Mouse (Mus musculus): ENCODE results near the gene Zzef1. TPM values are rescaled to one million over a fixed set of nuclear protein-coding genes. Genes with fewer than 3 reads are reported as not detected.

Zzef1 gene
- polyA plus RNA-seq, 1 experiment from 2014 or later = 9.8 TPM

DNA sequence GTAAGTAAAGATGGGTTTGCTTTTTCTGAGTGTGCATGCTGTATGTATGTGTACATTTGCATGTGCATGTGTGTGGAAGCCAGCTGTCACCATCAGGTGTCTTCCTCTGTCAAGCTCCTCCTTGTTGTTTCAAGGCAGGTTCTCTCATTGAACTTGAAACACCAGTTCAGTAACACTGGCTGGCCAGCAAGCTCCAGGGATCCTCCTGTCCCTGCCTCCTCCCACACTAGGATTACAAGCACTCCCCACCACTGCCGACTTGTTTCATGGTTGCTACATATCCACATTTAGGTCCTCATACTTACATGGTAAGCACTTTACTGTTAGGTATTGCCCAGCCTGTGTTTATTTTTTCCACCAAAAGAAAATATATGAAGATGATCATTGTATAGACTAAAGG is 96.6 kb downstream of the Zzef1 start:
- Histone ChIP-seq H3K4me3 (ENCODE audit: control insufficient read depth in 1 of 2, insufficient read depth in 1 of 2, low read depth in 1 of 2, low read length in 2 of 2) (no peak overlapping the region), H3K36me3 (ENCODE audit: control insufficient read depth, insufficient read depth, low read length) (peaks cover 74% of the 10 kb centered on the region), H3K4me1 (ENCODE audit: control insufficient read depth in 2 of 2, insufficient read depth in 2 of 2, low read length in 2 of 2) (no peaks in the 10 kb centered on the region), H3K27ac (replicated peaks in 1 of 2; ENCODE audit: control insufficient read depth in 1 of 2, insufficient read depth in 1 of 2, low read depth in 2 of 2, low read length in 2 of 2) (no peak overlapping the region), H3K4me2 (ENCODE audit: low read length) (no peak overlapping the region), H3K9me3 (ENCODE audit: control insufficient read depth, low read length) (no peaks in the 10 kb centered on the region), H3K9ac (ENCODE audit: low read length) (no peak overlapping the region), H3K27me3 (ENCODE audit: control insufficient read depth, insufficient read depth, low read length) (no peaks in the 10 kb centered on the region)
- WGBS = 71% methylated on average over 1 of the region's 1 CpGs
- no peak for ATAC-seq (ENCODE audit: insufficient number of reproducible peaks, insufficient read depth, low FRiP score, low read depth)

DNA sequence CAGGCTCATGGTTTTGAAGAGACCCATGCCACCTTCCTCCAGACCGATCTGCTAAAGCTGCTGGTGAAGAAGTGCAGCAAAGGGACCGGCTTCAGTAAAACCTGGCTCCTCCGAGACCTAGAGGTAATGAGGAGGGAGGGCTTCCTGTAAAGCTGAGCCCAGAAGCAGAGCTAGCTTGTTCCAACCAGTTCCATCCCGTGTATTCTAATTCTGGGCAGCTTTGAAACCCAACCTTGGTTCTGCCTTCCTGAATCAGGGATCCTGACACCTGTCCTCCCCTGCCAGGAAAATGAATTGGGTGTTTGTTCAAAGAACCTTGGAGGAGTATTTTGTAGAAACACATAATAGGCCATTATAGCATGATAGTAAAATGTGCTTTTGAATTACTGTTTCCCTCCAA is 112.4 kb downstream of the Zzef1 start:
- Histone ChIP-seq H3K4me2 (ENCODE audit: low read length) (no peak overlapping the region), H3K27me3 (ENCODE audit: control insufficient read depth, insufficient read depth, low read length) (no peaks in the 10 kb centered on the region), H3K4me1 (ENCODE audit: control insufficient read depth in 2 of 2, insufficient read depth in 2 of 2, low read length in 2 of 2) (no peaks in the 10 kb centered on the region), H3K9ac (ENCODE audit: low read length) (no peak overlapping the region), H3K4me3 (ENCODE audit: control insufficient read depth in 1 of 2, insufficient read depth in 1 of 2, low read depth in 1 of 2, low read length in 2 of 2) (no peak overlapping the region), H3K9me3 (ENCODE audit: control insufficient read depth, low read length) (no peaks in the 10 kb centered on the region), H3K27ac (replicated peaks in 1 of 2; ENCODE audit: control insufficient read depth in 1 of 2, insufficient read depth in 1 of 2, low read depth in 2 of 2, low read length in 2 of 2) (no peak overlapping the region), H3K36me3 (ENCODE audit: control insufficient read depth, insufficient read depth, low read length) (peaks cover 81% of the 10 kb centered on the region)
- 82% methylated on average over 4 of the region's 4 CpGs for WGBS
- no peak for ATAC-seq (ENCODE audit: insufficient number of reproducible peaks, insufficient read depth, low FRiP score, low read depth)

DNA sequence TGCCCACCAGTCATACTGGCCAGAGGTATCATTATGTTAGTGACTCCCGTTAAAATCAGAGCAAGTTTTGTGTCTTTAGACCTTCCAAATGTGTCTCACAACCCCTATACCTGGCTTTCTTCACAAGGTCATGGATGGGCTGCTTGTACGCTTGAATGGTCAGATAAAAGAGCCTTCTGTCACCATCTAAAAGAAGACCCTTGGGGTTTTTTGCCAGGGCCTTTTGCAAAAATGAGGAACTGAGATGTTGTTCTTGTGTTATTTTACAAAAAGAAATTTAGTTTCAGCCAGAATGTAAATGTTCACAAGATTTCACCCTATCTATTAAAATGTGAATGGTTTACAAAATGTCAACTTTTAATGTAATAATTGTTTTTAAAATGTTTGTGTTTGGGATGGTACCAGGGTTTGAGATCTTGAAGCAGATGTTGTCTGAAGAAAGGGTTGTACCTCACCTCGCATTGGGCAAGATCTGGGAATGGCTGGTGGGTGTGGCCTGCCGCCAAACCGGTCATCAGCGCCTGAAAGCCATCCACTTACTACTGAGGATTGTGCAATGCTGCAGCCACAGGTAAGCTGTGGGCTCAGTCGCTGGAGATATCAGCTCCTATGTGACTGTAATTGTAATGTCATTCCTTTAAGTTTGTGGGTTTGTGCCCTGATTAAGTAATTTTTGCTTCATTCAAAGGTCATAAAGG is 121.4 kb downstream of the Zzef1 start:
- no peak overlapping the region for H3K4me3 ChIP-seq (ENCODE audit: control insufficient read depth in 1 of 2, insufficient read depth in 1 of 2, low read depth in 1 of 2, low read length in 2 of 2)
- peaks cover 94% of the 10 kb centered on the region for H3K36me3 ChIP-seq (ENCODE audit: control insufficient read depth, insufficient read depth, low read length)
- no peak for ATAC-seq (ENCODE audit: insufficient number of reproducible peaks, insufficient read depth, low FRiP score, low read depth)
- H3K4me1 ChIP-seq (ENCODE audit: control insufficient read depth in 2 of 2, insufficient read depth in 2 of 2, low read length in 2 of 2) = no peaks in the 10 kb centered on the region
- H3K9me3 ChIP-seq (ENCODE audit: control insufficient read depth, low read length) = no peaks in the 10 kb centered on the region
- 76% methylated on average over 7 of the region's 7 CpGs for WGBS
- H3K9ac ChIP-seq (ENCODE audit: low read length) = no peak overlapping the region
- H3K27me3 ChIP-seq (ENCODE audit: control insufficient read depth, insufficient read depth, low read length) = no peaks in the 10 kb centered on the region
- no peak overlapping the region for H3K27ac ChIP-seq (replicated peaks in 1 of 2; ENCODE audit: control insufficient read depth in 1 of 2, insufficient read depth in 1 of 2, low read depth in 2 of 2, low read length in 2 of 2)
- no peak overlapping the region for H3K4me2 ChIP-seq (ENCODE audit: low read length)

DNA sequence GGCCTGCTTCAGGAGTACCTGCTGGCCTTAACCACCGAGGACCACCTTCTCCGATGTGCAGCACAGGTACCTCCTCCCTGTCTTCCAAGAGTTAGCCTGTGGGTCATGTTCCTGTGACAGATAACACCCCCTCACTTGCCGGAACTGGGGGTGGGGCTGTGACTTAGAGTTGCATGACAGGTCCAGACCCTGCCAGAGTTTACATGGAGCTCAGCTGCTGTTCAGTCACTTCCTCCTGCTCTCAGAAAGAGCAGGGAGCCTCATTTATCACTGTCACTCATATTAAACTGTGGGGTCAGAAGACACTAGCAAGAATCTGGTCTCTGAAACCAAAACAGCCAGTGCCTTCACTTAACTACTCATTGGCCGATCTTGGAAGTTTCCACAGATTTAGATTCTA is 127.1 kb downstream of the Zzef1 start:
- Histone ChIP-seq H3K27ac (replicated peaks in 1 of 2; ENCODE audit: control insufficient read depth in 1 of 2, insufficient read depth in 1 of 2, low read depth in 2 of 2, low read length in 2 of 2) (no peak overlapping the region), H3K9me3 (ENCODE audit: control insufficient read depth, low read length) (no peaks in the 10 kb centered on the region), H3K4me3 (ENCODE audit: control insufficient read depth in 1 of 2, insufficient read depth in 1 of 2, low read depth in 1 of 2, low read length in 2 of 2) (no peak overlapping the region), H3K9ac (ENCODE audit: low read length) (no peak overlapping the region), H3K4me1 (ENCODE audit: control insufficient read depth in 2 of 2, insufficient read depth in 2 of 2, low read length in 2 of 2) (no peaks in the 10 kb centered on the region), H3K4me2 (ENCODE audit: low read length) (no peak overlapping the region), H3K36me3 (ENCODE audit: control insufficient read depth, insufficient read depth, low read length) (peaks cover 73% of the 10 kb centered on the region), H3K27me3 (ENCODE audit: control insufficient read depth, insufficient read depth, low read length) (no peaks in the 10 kb centered on the region)
- WGBS = 40% methylated on average over 4 of the region's 4 CpGs
- ATAC-seq (ENCODE audit: insufficient number of reproducible peaks, insufficient read depth, low FRiP score, low read depth) = no peak

DNA sequence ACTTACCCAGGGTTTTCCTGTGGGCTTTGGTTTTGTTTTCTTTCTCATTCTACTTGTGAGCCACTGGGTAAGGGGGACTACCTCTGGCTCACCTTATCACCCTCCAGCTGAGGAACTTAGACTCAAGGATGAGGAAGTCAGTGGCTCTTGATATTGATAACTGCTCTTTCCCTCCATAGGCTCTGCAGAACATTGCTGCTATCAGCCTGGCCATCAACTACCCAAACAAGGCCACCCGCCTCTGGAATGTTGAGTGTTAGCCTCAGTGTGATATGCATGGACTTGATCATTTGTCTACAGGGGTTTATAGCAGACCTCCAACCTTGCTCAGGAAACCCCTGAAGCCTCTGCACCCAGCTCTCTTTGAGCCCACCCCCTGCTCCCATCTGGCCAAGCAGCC is 128.4 kb downstream of the Zzef1 start:
- WGBS = 52% methylated on average over 1 of the region's 1 CpGs

DNA sequence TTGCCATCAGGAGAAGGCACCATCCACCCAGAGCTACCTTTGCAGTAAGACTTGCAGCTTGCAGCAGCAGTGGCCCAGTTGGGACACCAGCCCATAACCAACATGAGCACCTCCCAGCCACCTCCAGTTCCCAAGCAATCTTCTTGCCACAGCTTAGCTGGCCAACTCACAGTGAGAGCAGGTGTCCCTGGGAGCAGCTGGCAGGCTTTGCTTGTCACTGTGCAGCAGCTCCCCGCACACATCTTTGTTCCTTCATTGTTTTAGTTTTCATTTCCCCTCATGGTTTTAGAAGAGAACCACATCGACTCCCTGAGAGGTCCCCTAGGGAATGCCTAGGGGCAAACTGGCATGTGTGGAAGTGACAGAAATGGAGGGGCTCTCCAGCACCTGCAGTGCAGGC is 129.0 kb downstream of the Zzef1 start:
- no peak for ATAC-seq (ENCODE audit: insufficient number of reproducible peaks, insufficient read depth, low FRiP score, low read depth)
- no peaks in the 10 kb centered on the region for H3K9me3 ChIP-seq (ENCODE audit: control insufficient read depth, low read length)
- no peaks in the 10 kb centered on the region for H3K27me3 ChIP-seq (ENCODE audit: control insufficient read depth, insufficient read depth, low read length)
- 63% methylated on average over 2 of the region's 2 CpGs for WGBS
- H3K4me2 ChIP-seq (ENCODE audit: low read length) = no peak overlapping the region
- H3K4me1 ChIP-seq (ENCODE audit: control insufficient read depth in 2 of 2, insufficient read depth in 2 of 2, low read length in 2 of 2) = no peaks in the 10 kb centered on the region
- H3K36me3 ChIP-seq (ENCODE audit: control insufficient read depth, insufficient read depth, low read length) = peaks cover 55% of the 10 kb centered on the region
- no peak overlapping the region for H3K9ac ChIP-seq (ENCODE audit: low read length)
- H3K27ac ChIP-seq (replicated peaks in 1 of 2; ENCODE audit: control insufficient read depth in 1 of 2, insufficient read depth in 1 of 2, low read depth in 2 of 2, low read length in 2 of 2) = no peak overlapping the region
- H3K4me3 ChIP-seq (ENCODE audit: control insufficient read depth in 1 of 2, insufficient read depth in 1 of 2, low read depth in 1 of 2, low read length in 2 of 2) = no peak overlapping the region

More for the DNA sequence above, 128.4 kb downstream of the Zzef1 start:
- peaks cover 60% of the 10 kb centered on the region for H3K36me3 ChIP-seq (ENCODE audit: control insufficient read depth, insufficient read depth, low read length)
- no peak overlapping the region for H3K9ac ChIP-seq (ENCODE audit: low read length)
- H3K4me1 ChIP-seq (ENCODE audit: control insufficient read depth in 2 of 2, insufficient read depth in 2 of 2, low read length in 2 of 2) = no peaks in the 10 kb centered on the region
- no peaks in the 10 kb centered on the region for H3K27me3 ChIP-seq (ENCODE audit: control insufficient read depth, insufficient read depth, low read length)
- no peak for ATAC-seq (ENCODE audit: insufficient number of reproducible peaks, insufficient read depth, low FRiP score, low read depth)
- H3K4me3 ChIP-seq (ENCODE audit: control insufficient read depth in 1 of 2, insufficient read depth in 1 of 2, low read depth in 1 of 2, low read length in 2 of 2) = no peak overlapping the region
- no peak overlapping the region for H3K27ac ChIP-seq (replicated peaks in 1 of 2; ENCODE audit: control insufficient read depth in 1 of 2, insufficient read depth in 1 of 2, low read depth in 2 of 2, low read length in 2 of 2)
- no peaks in the 10 kb centered on the region for H3K9me3 ChIP-seq (ENCODE audit: control insufficient read depth, low read length)
- H3K4me2 ChIP-seq (ENCODE audit: low read length) = no peak overlapping the region

DNA sequence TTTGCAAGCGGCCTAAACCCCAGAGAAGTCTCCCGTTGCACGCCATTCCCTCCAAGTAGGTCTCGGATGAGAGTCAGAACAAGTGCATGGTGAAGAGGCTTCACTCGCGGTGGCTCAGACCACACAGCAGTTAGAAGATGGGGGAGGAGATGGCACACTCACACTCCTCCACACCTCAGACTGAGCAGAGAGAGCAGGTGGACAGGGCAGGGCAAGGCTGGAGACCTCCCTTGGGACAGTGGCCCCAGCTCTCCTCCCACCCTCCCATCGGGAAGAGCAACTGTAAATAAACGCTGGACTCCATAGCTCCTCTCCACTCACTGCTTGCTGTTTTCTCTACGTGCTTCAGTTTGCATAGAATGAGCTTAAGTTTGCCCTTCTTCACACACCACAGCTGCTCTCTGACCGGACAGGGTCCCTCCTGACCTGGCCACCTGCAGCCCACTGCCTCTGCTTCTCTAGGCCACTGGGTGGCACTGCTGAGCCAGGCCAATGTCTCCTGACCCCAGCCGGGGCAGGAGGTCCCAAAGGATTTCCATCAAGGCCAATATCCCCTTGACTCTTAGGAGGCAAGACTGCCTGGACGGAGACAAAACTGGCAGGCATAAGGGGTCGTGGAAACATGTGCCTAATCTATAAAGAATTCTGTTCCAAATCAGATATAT is 130.3 kb downstream of the Zzef1 start:
- H3K27ac ChIP-seq (replicated peaks in 1 of 2; ENCODE audit: control insufficient read depth in 1 of 2, insufficient read depth in 1 of 2, low read depth in 2 of 2, low read length in 2 of 2) = no peak overlapping the region
- H3K4me2 ChIP-seq (ENCODE audit: low read length) = no peak overlapping the region
- peak; percentile 41; the same call in 1 of the 2 replicates for ATAC-seq (ENCODE audit: insufficient number of reproducible peaks, insufficient read depth, low FRiP score, low read depth)
- H3K4me3 ChIP-seq (ENCODE audit: control insufficient read depth in 1 of 2, insufficient read depth in 1 of 2, low read depth in 1 of 2, low read length in 2 of 2) = no peak overlapping the region
- peaks cover 44% of the 10 kb centered on the region for H3K36me3 ChIP-seq (ENCODE audit: control insufficient read depth, insufficient read depth, low read length)
- WGBS = 55% methylated on average over 13 of the region's 13 CpGs
- H3K9me3 ChIP-seq (ENCODE audit: control insufficient read depth, low read length) = no peaks in the 10 kb centered on the region
- H3K27me3 ChIP-seq (ENCODE audit: control insufficient read depth, insufficient read depth, low read length) = no peaks in the 10 kb centered on the region
- H3K4me1 ChIP-seq (ENCODE audit: control insufficient read depth in 2 of 2, insufficient read depth in 2 of 2, low read length in 2 of 2) = no peaks in the 10 kb centered on the region
- H3K9ac ChIP-seq (ENCODE audit: low read length) = no peak overlapping the region
